Comparison of ENCODE assay signal across 18 mouse cellular contexts in the genomic region with DNA sequence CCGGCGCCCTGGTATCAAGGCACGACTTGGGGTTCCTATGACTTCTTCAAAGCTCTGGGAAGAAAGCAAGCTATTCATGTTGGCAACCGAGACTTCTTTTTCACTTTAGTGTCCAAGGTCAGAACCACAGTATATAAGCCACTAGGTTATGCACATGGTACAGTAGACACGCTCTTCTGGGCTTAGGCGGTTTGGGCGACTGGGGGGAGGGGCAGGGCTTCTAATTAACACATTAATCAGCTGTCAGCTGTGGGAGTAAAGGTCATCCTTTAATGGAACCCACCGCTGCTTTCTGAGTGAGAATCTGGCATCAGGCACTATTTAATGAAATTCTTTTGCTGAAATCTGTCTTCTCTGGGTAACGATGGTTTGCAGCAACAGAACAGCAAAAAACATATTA.
DNase-seq lines count a peak whose midpoint lies in the region; ATAC-seq lines count a peak whose summit lies in the region.
"Had no signal": no experiment of that assay in that cellular context is flagged by ENCODE, and none has a peak within 500 bp of the region (broad histone marks: within the 10 kb centered on the region; RNA-seq: fewer than 3 reads in every experiment).

No protein-coding gene starts in this region.

- WGBS in kidney, embryonic 16.5 days, result 22% methylated on average over 9 of the region's 9 CpGs
- 46% methylated on average over 9 of the region's 9 CpGs for WGBS in neural tube, embryonic 12.5 days

- H3K9me3 ChIP-seq in kidney, embryonic 16.5 days (ENCODE audit: low read length), result peaks cover 4% of the 10 kb centered on the region; the same call in 1 of the 2 replicates
- no peaks in the 10 kb centered on the region; the same call in 1 of the 2 replicates for H3K9me3 ChIP-seq in neural tube, embryonic 12.5 days
- H3K9me3 ChIP-seq: heart, embryonic 10.5 days had no signal

- no peak overlapping the region for H3K27ac ChIP-seq in kidney, embryonic 16.5 days (ENCODE audit: low read length)
- H3K27ac ChIP-seq in neural tube, embryonic 12.5 days, result no peak overlapping the region
- H3K27ac ChIP-seq: heart, embryonic 10.5 days had no signal

- peak; percentile 55; the same call in 1 of the 2 replicates for ATAC-seq in kidney, embryonic 16.5 days (ENCODE audit: low FRiP score, low TSS enrichment)
- ATAC-seq in neural tube, embryonic 12.5 days (ENCODE audit: low FRiP score, low read depth), result peak; percentile 69; the same call in 1 of the 2 replicates
- ATAC-seq: CD4-positive, CD25-positive, alpha-beta regulatory T cell, adult 4 months had no signal

- H3K9ac ChIP-seq in kidney, embryonic 16.5 days (replicated peaks; ENCODE audit: low read length), result no peak overlapping the region
- H3K9ac ChIP-seq in neural tube, embryonic 12.5 days, result no peak overlapping the region
- H3K9ac ChIP-seq: lung, embryonic 14.5 days had no signal

- H3K4me2 ChIP-seq in kidney, embryonic 16.5 days (replicated peaks; ENCODE audit: low read depth, low read length), result no peak overlapping the region
- H3K4me2 ChIP-seq in neural tube, embryonic 12.5 days (replicated peaks), result no peak overlapping the region
- H3K4me2 ChIP-seq: liver, embryonic 11.5 days; lung, embryonic 14.5 days had no signal

- DNase-seq in kidney, adult 9 months, result peak; percentile 43
- DNase-seq in kidney, adult 11 months, result no peak
- peak; percentile 37 for DNase-seq in embryo, embryonic 9.5 days (ENCODE audit: extremely low spot score)
- no peak for DNase-seq in urinary bladder, adult 2 months (ENCODE audit: low spot score)
- DNase-seq in gastrocnemius, postnatal 25 days, result no peak
- DNase-seq: adrenal gland, postnatal 10 days; cerebellum, adult 8-10 months; gastrocnemius, postnatal 14 days; heart, postnatal 14 days; layer of hippocampus, postnatal 36 days; left cerebral cortex, postnatal 4 days; lung, embryonic 14.5 days; thymus, adult 18-20 months had no signal

- H3K4me1 ChIP-seq in kidney, embryonic 16.5 days (ENCODE audit: insufficient read depth, low read length), result peaks cover 26% of the 10 kb centered on the region
- peaks cover 30% of the 10 kb centered on the region for H3K4me1 ChIP-seq in neural tube, embryonic 12.5 days

- H3K27me3 ChIP-seq in kidney, embryonic 16.5 days (ENCODE audit: insufficient read depth, low read length), result peaks cover 20% of the 10 kb centered on the region
- peaks cover 13% of the 10 kb centered on the region for H3K27me3 ChIP-seq in neural tube, embryonic 12.5 days (replicated peaks)

- no peak overlapping the region for H3K4me3 ChIP-seq in kidney, embryonic 16.5 days (ENCODE audit: low read length)
- H3K4me3 ChIP-seq in neural tube, embryonic 12.5 days, result no peak overlapping the region
- H3K4me3 ChIP-seq: heart, embryonic 10.5 days had no signal

- no peaks in the 10 kb centered on the region for H3K36me3 ChIP-seq in kidney, embryonic 16.5 days (ENCODE audit: insufficient read depth, low read length)
- no peaks in the 10 kb centered on the region for H3K36me3 ChIP-seq in neural tube, embryonic 12.5 days
- H3K36me3 ChIP-seq: heart, embryonic 10.5 days had no signal

Comparison
In these comparisons a context has a peak if more than half of its experiments do, and no peak if none do; other contexts are left out.
1. DNase-seq: peak in kidney, adult 9 months (single experiment) and embryo, embryonic 9.5 days (single experiment); none in kidney, adult 11 months (single experiment), urinary bladder, adult 2 months (single experiment) and gastrocnemius, postnatal 25 days (single experiment).